Mouse (Mus musculus): ENCODE measurements around the gene Ect2.

DNA sequence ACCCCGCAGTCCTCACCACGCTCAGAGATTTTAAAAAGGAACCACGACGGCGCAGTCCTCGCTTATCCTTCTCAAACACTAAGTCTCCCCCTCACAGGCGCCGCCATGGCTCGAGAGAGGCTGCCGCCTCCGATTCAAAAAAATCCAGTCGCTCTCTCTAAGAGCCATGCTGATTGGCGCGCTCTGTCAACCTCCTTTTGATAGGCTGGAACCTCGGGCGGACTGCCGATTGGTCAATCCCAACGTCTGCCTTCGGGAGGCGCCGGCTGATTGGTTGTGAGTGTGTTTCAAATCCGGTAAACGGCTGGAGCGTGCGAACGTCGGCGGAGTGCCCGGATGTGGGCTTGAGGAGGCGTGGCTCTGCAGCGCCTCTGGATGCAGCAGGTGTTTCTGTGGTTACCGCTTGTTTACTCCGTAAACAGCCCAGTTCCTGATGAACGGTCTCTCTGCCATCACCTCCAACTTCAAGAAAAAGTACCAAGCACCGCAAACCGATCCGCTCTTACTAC is at the start of gene Ect2:
- TF ChIP-seq POLR2A (IDR thresholded peaks at IDR 0.05; ENCODE audit: extremely low read depth, insufficient read depth, low read length) (no peak), CTCF (IDR thresholded peaks at IDR 0.05; ENCODE audit: low read depth, low read length) (no peak)

Data from liver, adult 2 months (tissue).